Mouse (Mus musculus) hindlimb bud, embryonic 11.5 days (tissue): Measurements from ENCODE around the gene Pde4c.

Experiments used
- DNase-seq: peaks from one replicate; pipeline ENCODE4 v3.0.0-alpha.2; 2012; ENCODE audit warnings: low read depth, low spot score; ENCODE audit errors: extremely low spot score

Pde4c gene

GRCm38 (mm10) chr8:70723486-70724210, at the start of gene Pde4c:
TSS of gene Pde4c (plus strand) at chr8:70723720.
- no peak for DNase-seq

GRCm38 (mm10) chr8:70674109-70674508, 49.4 kb upstream of the Pde4c start:
- no peak for DNase-seq

GRCm38 (mm10) chr8:70674716-70675115, 48.8 kb upstream of the Pde4c start:
- no peak for DNase-seq

- no peak for DNase-seq
Observed at GRCm38 (mm10) chr8:70675336-70675735, 48.2 kb upstream of the Pde4c start.

- DNase-seq, result no peak
Observed at GRCm38 (mm10) chr8:70677451-70678080, 46.0 kb upstream of the Pde4c start.

- DNase-seq, result no peak
Observed at GRCm38 (mm10) chr8:70678679-70679078, 44.8 kb upstream of the Pde4c start.

- no peak for DNase-seq
Observed at GRCm38 (mm10) chr8:70679404-70679803, 44.1 kb upstream of the Pde4c start.

GRCm38 (mm10) chr8:70680039-70680438, 43.5 kb upstream of the Pde4c start:
- DNase-seq, result no peak

- DNase-seq, result no peak
Observed at GRCm38 (mm10) chr8:70681410-70681809, 42.1 kb upstream of the Pde4c start.

- no peak for DNase-seq
Observed at GRCm38 (mm10) chr8:70682193-70682592, 41.3 kb upstream of the Pde4c start.

GRCm38 (mm10) chr8:70682692-70683091, 40.8 kb upstream of the Pde4c start:
- no peak for DNase-seq

- DNase-seq, result no peak
Observed at GRCm38 (mm10) chr8:70684291-70684690, 39.2 kb upstream of the Pde4c start.

- DNase-seq, result no peak
Observed at GRCm38 (mm10) chr8:70687576-70687975, 35.9 kb upstream of the Pde4c start.

GRCm38 (mm10) chr8:70688136-70688535, 35.4 kb upstream of the Pde4c start:
- DNase-seq, result no peak

GRCm38 (mm10) chr8:70689892-70690390, 33.6 kb upstream of the Pde4c start:
- no peak for DNase-seq

- no peak for DNase-seq
Observed at GRCm38 (mm10) chr8:70691230-70691629, 32.3 kb upstream of the Pde4c start.

GRCm38 (mm10) chr8:70691727-70692231, 31.7 kb upstream of the Pde4c start:
- peak; percentile 77 for DNase-seq

- DNase-seq, result no peak
Observed at GRCm38 (mm10) chr8:70693636-70694035, 29.9 kb upstream of the Pde4c start.

- no peak for DNase-seq
Observed at GRCm38 (mm10) chr8:70695318-70696018, 28.1 kb upstream of the Pde4c start.

- DNase-seq, result no peak
Observed at GRCm38 (mm10) chr8:70696019-70696885, 27.3 kb upstream of the Pde4c start.

- DNase-seq, result no peak
Observed at GRCm38 (mm10) chr8:70696946-70697345, 26.6 kb upstream of the Pde4c start.
